Mouse (Mus musculus) thymus, postnatal 4 days (tissue): ENCODE results near the gene Gck.
"Not testable (repeated sequence)": the region's sequence is repeated elsewhere in the genome, so short reads cannot be mapped to it uniquely, and the experiment has no call there.

Experiments used
- DNase-seq: peaks from one replicate; pipeline ENCODE4 v3.0.0; 2021

Gene Gck

GRCm38 (mm10) chr11:5954435-5954834 lies 4.6 kb upstream of the Gck start:
- DNase-seq = no peak

GRCm38 (mm10) chr11:5953130-5953765 lies 3.4 kb upstream of the Gck start:
- peak; percentile 59 for DNase-seq

GRCm38 (mm10) chr11:5952501-5952900 lies 2.6 kb upstream of the Gck start:
- no peak for DNase-seq

GRCm38 (mm10) chr11:5948546-5949250 lies 1.2 kb downstream of the Gck start:
- DNase-seq = no peak

GRCm38 (mm10) chr11:5947796-5948195 lies 2.1 kb downstream of the Gck start:
- DNase-seq = no peak

GRCm38 (mm10) chr11:5945096-5945495 lies 4.8 kb downstream of the Gck start:
- no peak for DNase-seq

- DNase-seq = no peak
These were observed 6.9 kb downstream of the Gck start for GRCm38 (mm10) chr11:5942966-5943365.

GRCm38 (mm10) chr11:5934531-5934930 lies 15.3 kb downstream of the Gck start:
- DNase-seq = not testable (repeated sequence)

- DNase-seq = peak; percentile 71
These were observed 17.9 kb downstream of the Gck start for GRCm38 (mm10) chr11:5931947-5932346.

- DNase-seq = no peak
These were observed 19.3 kb downstream of the Gck start for GRCm38 (mm10) chr11:5930578-5930977.

GRCm38 (mm10) chr11:5926696-5927220 lies 23.1 kb downstream of the Gck start:
- no peak for DNase-seq

GRCm38 (mm10) chr11:5924699-5925098 lies 25.2 kb downstream of the Gck start:
- DNase-seq = no peak

GRCm38 (mm10) chr11:5920323-5920960 lies 29.4 kb downstream of the Gck start:
- DNase-seq = peak; percentile 41

GRCm38 (mm10) chr11:5919606-5920005 lies 30.3 kb downstream of the Gck start:
- no peak for DNase-seq

- DNase-seq = no peak
These were observed 31.8 kb downstream of the Gck start for GRCm38 (mm10) chr11:5918111-5918510.

GRCm38 (mm10) chr11:5916178-5916548 lies 33.7 kb downstream of the Gck start:
- DNase-seq = no peak

GRCm38 (mm10) chr11:5915429-5916177 lies 34.3 kb downstream of the Gck start:
- DNase-seq = no peak

- DNase-seq = no peak
These were observed 34.9 kb downstream of the Gck start for GRCm38 (mm10) chr11:5914940-5915339.

- no peak for DNase-seq
These were observed 35.9 kb downstream of the Gck start for GRCm38 (mm10) chr11:5913936-5914335.

GRCm38 (mm10) chr11:5913256-5913655 lies 36.6 kb downstream of the Gck start:
- DNase-seq = no peak

- DNase-seq = peak; percentile 71
These were observed 37.2 kb downstream of the Gck start for GRCm38 (mm10) chr11:5912635-5913034.

GRCm38 (mm10) chr11:5908642-5909041 lies 41.2 kb downstream of the Gck start:
- no peak for DNase-seq

- DNase-seq = no peak
These were observed 42.8 kb downstream of the Gck start for GRCm38 (mm10) chr11:5907096-5907495.
